Mouse (Mus musculus) ES-E14 (cell line): ENCODE results near the gene Myo3b.

Experiments
- CHD2 ChIP-seq: IDR thresholded peaks from 2 replicates; pipeline ENCODE4 v1.6.1; 2014; ENCODE audit warnings: mild to moderate bottlenecking, low read depth, low read length, inconsistent platforms
- HCFC1 ChIP-seq: IDR thresholded peaks from 2 replicates; pipeline ENCODE4 v1.6.1; 2012; ENCODE audit warnings: low read length, inconsistent platforms, borderline replicate concordance; ENCODE audit not compliant: insufficient read depth
- MAFK ChIP-seq: IDR thresholded peaks from 2 replicates; pipeline ENCODE4 v1.6.1; 2014; ENCODE audit warnings: mild to moderate bottlenecking, low read depth, low read length, inconsistent platforms; ENCODE audit not compliant: insufficient read depth
- ZC3H11A ChIP-seq: IDR thresholded peaks from 2 replicates; pipeline ENCODE4 v1.6.1; 2012; ENCODE audit warnings: low read depth, mild to moderate bottlenecking, inconsistent platforms, low read length, borderline replicate concordance
- ZNF384 ChIP-seq: IDR thresholded peaks from 2 replicates; pipeline ENCODE4 v1.6.1; 2012; ENCODE audit warnings: low read depth, low read length, inconsistent platforms

DNA sequence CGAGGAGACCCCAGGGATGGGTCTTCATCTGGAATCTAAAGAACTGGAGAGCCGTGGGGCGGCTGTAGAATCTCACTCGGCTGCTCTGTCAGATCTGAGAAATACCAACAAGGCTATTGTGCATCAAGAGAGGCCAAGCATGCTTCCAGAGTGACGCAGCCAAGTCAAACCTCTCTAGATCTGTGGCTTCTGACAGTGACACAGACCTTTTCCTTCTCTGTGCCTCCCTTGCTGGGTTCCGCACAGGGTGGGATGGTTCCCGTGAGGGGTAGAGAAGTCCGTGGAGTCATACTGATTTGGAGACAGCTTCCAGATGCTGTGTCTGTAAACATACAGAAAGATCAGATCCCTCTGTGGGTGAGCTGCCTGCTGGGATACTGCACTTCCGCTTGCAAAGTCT, 298.9 kb downstream of the Myo3b start:
- TF ChIP-seq ZC3H11A, result no peak
- no peak for TF ChIP-seq MAFK
- TF ChIP-seq ZNF384, result no peak
- no peak for TF ChIP-seq HCFC1
- TF ChIP-seq CHD2, result no peak
